Mouse (Mus musculus) forebrain, embryonic 12.5 days (tissue): ENCODE results near the gene Slc4a4. TPM values are rescaled to one million over a fixed set of nuclear protein-coding genes. Genes with fewer than 3 reads are reported as not detected.

ENCODE experiments used
- ATAC-seq: fragments of 200-750 bp; cut with Nextera tagmentation; 2 replicates; pipeline ENCODE4 v1.8.0; 2017; ENCODE audit warnings: moderate TSS enrichment; ENCODE audit not compliant: low FRiP score
- H3K27ac ChIP-seq: fragments of 300-500 bp; sonication (generic); 2 replicates; pipeline ENCODE4 v1.5.1; 2016; ENCODE audit warnings: mild to moderate bottlenecking
- H3K27me3 ChIP-seq: fragments of 300-500 bp; sonication (generic); 2 replicates; pipeline ENCODE4 v1.6.1; 2016; ENCODE audit warnings: mild to moderate bottlenecking
- H3K36me3 ChIP-seq: fragments of 300-500 bp; sonication (generic); replicated peaks from 2 replicates; pipeline ENCODE4 v1.6.1; 2016; ENCODE audit warnings: mild to moderate bottlenecking
- H3K4me1 ChIP-seq: fragments of 300-500 bp; sonication (generic); 2 replicates; pipeline ENCODE4 v1.6.1; 2016
- H3K4me2 ChIP-seq: fragments of 300-500 bp; sonication (generic); 2 replicates; pipeline ENCODE4 v1.6.1; 2016; ENCODE audit warnings: mild to moderate bottlenecking, moderate library complexity
- H3K4me3 ChIP-seq: fragments of 300-500 bp; sonication (generic); replicated peaks from 2 replicates; pipeline ENCODE4 v1.5.1; 2016; ENCODE audit warnings: mild to moderate bottlenecking
- H3K9ac ChIP-seq: fragments of 300-500 bp; sonication (generic); 2 replicates; pipeline ENCODE4 v1.6.1; 2016; ENCODE audit warnings: mild to moderate bottlenecking
- H3K9me3 ChIP-seq: fragments of 300-500 bp; sonication (generic); 2 replicates; pipeline ENCODE4 v1.6.1; 2016
- WGBS: fragments of 180-500 bp; shearing (Covaris S2); methylation state at CpG from one replicate; pipeline ENCODE4 v1.1.7; 2016; 5-methylcytosine and 5-hydroxymethylcytosine counted together
- polyA plus RNA-seq: library from polyadenylated mRNA; unstranded; fragments of >200 nt; fragmentation: Nextera tagmentation; extraction: Ambion mirVana; gene quantifications from 2 replicates; pipeline ENCODE4 v1.2.1, GENCODE M21; 2016

Gene Slc4a4
- polyA plus RNA-seq, 1 experiment from 2014 or later: 2.3 TPM

GRCm38 (mm10) chr5:89033256-89033655, 146.6 kb downstream of the Slc4a4 start:
- no peaks in the 10 kb centered on the region for H3K36me3 ChIP-seq
- no peaks in the 10 kb centered on the region for H3K9me3 ChIP-seq
- no peaks in the 10 kb centered on the region for H3K4me1 ChIP-seq
- no peaks in the 10 kb centered on the region for H3K27me3 ChIP-seq
- ATAC-seq: no peak
- H3K9ac ChIP-seq: no peak overlapping the region
- WGBS: 79% methylated on average over 4 of the region's 4 CpGs
- H3K4me3 ChIP-seq: no peak overlapping the region
- H3K4me2 ChIP-seq: no peak overlapping the region
- H3K27ac ChIP-seq: no peak overlapping the region

- H3K4me3 ChIP-seq: no peak overlapping the region
- 73% methylated on average over 5 of the region's 5 CpGs for WGBS
- no peak overlapping the region for H3K4me2 ChIP-seq
- H3K36me3 ChIP-seq: no peaks in the 10 kb centered on the region
- no peak overlapping the region for H3K27ac ChIP-seq
- no peaks in the 10 kb centered on the region for H3K27me3 ChIP-seq
- no peak for ATAC-seq
- no peaks in the 10 kb centered on the region for H3K9me3 ChIP-seq
- H3K4me1 ChIP-seq: no peaks in the 10 kb centered on the region
- no peak overlapping the region for H3K9ac ChIP-seq
Observed at GRCm38 (mm10) chr5:89036147-89036546, 149.5 kb downstream of the Slc4a4 start.

GRCm38 (mm10) chr5:89040814-89041213, 154.2 kb downstream of the Slc4a4 start:
- ATAC-seq: no peak

GRCm38 (mm10) chr5:89043846-89044245, 157.2 kb downstream of the Slc4a4 start:
- WGBS: 61% methylated on average over 5 of the region's 5 CpGs
- H3K9ac ChIP-seq: no peak overlapping the region
- no peak overlapping the region for H3K4me2 ChIP-seq
- no peaks in the 10 kb centered on the region for H3K27me3 ChIP-seq
- H3K27ac ChIP-seq: no peak overlapping the region
- H3K4me1 ChIP-seq: no peaks in the 10 kb centered on the region
- no peaks in the 10 kb centered on the region for H3K9me3 ChIP-seq
- H3K36me3 ChIP-seq: no peaks in the 10 kb centered on the region
- H3K4me3 ChIP-seq: no peak overlapping the region
- ATAC-seq: no peak

More at GRCm38 (mm10) chr5:89040814-89041213, 154.2 kb downstream of the Slc4a4 start:
- no peaks in the 10 kb centered on the region for H3K36me3 ChIP-seq
- H3K27ac ChIP-seq: no peak overlapping the region
- H3K9me3 ChIP-seq: no peaks in the 10 kb centered on the region
- H3K27me3 ChIP-seq: no peaks in the 10 kb centered on the region
- H3K9ac ChIP-seq: no peak overlapping the region
- no peak overlapping the region for H3K4me3 ChIP-seq
- 91% methylated on average over 3 of the region's 3 CpGs for WGBS
- no peaks in the 10 kb centered on the region for H3K4me1 ChIP-seq
- H3K4me2 ChIP-seq: no peak overlapping the region

- Histone ChIP-seq H3K27ac (no peak overlapping the region), H3K4me3 (no peak overlapping the region)
Observed at GRCm38 (mm10) chr5:89044801-89045200, 158.2 kb downstream of the Slc4a4 start.

GRCm38 (mm10) chr5:89051577-89051976, 165.0 kb downstream of the Slc4a4 start:
- Histone ChIP-seq H3K4me2 (no peak overlapping the region), H3K4me1 (no peaks in the 10 kb centered on the region), H3K9me3 (no peaks in the 10 kb centered on the region), H3K36me3 (no peaks in the 10 kb centered on the region), H3K9ac (no peak overlapping the region), H3K27ac (no peak overlapping the region), H3K4me3 (no peak overlapping the region), H3K27me3 (no peaks in the 10 kb centered on the region)
- no peak for ATAC-seq
- 83% methylated on average over 5 of the region's 5 CpGs for WGBS

More at GRCm38 (mm10) chr5:89044801-89045200, 158.2 kb downstream of the Slc4a4 start:
- Histone ChIP-seq H3K36me3 (no peaks in the 10 kb centered on the region), H3K9me3 (no peaks in the 10 kb centered on the region), H3K27me3 (no peaks in the 10 kb centered on the region), H3K4me2 (no peak overlapping the region), H3K9ac (no peak overlapping the region), H3K4me1 (no peaks in the 10 kb centered on the region)
- 94% methylated on average over 5 of the region's 5 CpGs for WGBS
- ATAC-seq: no peak

GRCm38 (mm10) chr5:89052230-89052629, 165.6 kb downstream of the Slc4a4 start:
- Histone ChIP-seq H3K36me3 (no peaks in the 10 kb centered on the region), H3K9me3 (no peaks in the 10 kb centered on the region), H3K4me3 (no peak overlapping the region), H3K4me1 (no peaks in the 10 kb centered on the region), H3K9ac (no peak overlapping the region), H3K4me2 (no peak overlapping the region), H3K27me3 (no peaks in the 10 kb centered on the region), H3K27ac (no peak overlapping the region)
- 88% methylated on average over 5 of the region's 5 CpGs for WGBS
- no peak for ATAC-seq

- no peak overlapping the region for H3K9ac ChIP-seq
- no peaks in the 10 kb centered on the region for H3K36me3 ChIP-seq
- no peak overlapping the region for H3K4me2 ChIP-seq
- H3K27ac ChIP-seq: no peak overlapping the region
- no peaks in the 10 kb centered on the region for H3K9me3 ChIP-seq
- no peaks in the 10 kb centered on the region for H3K4me1 ChIP-seq
- H3K27me3 ChIP-seq: no peaks in the 10 kb centered on the region
- WGBS: 91% methylated on average over 3 of the region's 3 CpGs
- H3K4me3 ChIP-seq: no peak overlapping the region
- ATAC-seq: no peak
Observed at GRCm38 (mm10) chr5:89055656-89056055, 169.0 kb downstream of the Slc4a4 start.

GRCm38 (mm10) chr5:89056370-89056769, 169.8 kb downstream of the Slc4a4 start:
- 89% methylated on average over 2 of the region's 2 CpGs for WGBS
- ATAC-seq: no peak

GRCm38 (mm10) chr5:89061097-89061496, 174.5 kb downstream of the Slc4a4 start:
- Histone ChIP-seq H3K4me1 (no peaks in the 10 kb centered on the region), H3K9ac (no peak overlapping the region), H3K9me3 (no peaks in the 10 kb centered on the region), H3K27ac (no peak overlapping the region), H3K27me3 (no peaks in the 10 kb centered on the region), H3K36me3 (no peaks in the 10 kb centered on the region), H3K4me2 (no peak overlapping the region), H3K4me3 (no peak overlapping the region)
- WGBS: 86% methylated on average over 9 of the region's 9 CpGs
- no peak for ATAC-seq

More at GRCm38 (mm10) chr5:89056370-89056769, 169.8 kb downstream of the Slc4a4 start:
- H3K9me3 ChIP-seq: no peaks in the 10 kb centered on the region
- H3K9ac ChIP-seq: no peak overlapping the region
- no peaks in the 10 kb centered on the region for H3K36me3 ChIP-seq
- H3K4me2 ChIP-seq: no peak overlapping the region
- H3K27me3 ChIP-seq: no peaks in the 10 kb centered on the region
- no peak overlapping the region for H3K4me3 ChIP-seq
- no peak overlapping the region for H3K27ac ChIP-seq
- H3K4me1 ChIP-seq: no peaks in the 10 kb centered on the region

- Histone ChIP-seq H3K36me3 (no peaks in the 10 kb centered on the region), H3K4me3 (no peak overlapping the region), H3K9me3 (no peaks in the 10 kb centered on the region), H3K4me1 (no peaks in the 10 kb centered on the region), H3K9ac (no peak overlapping the region), H3K4me2 (no peak overlapping the region), H3K27ac (no peak overlapping the region), H3K27me3 (no peaks in the 10 kb centered on the region)
- WGBS: 85% methylated on average over 5 of the region's 5 CpGs
- ATAC-seq: no peak
Observed at GRCm38 (mm10) chr5:89062286-89062685, 175.7 kb downstream of the Slc4a4 start.

GRCm38 (mm10) chr5:89067111-89067510, 180.5 kb downstream of the Slc4a4 start:
- no peaks in the 10 kb centered on the region for H3K36me3 ChIP-seq
- no peak overlapping the region for H3K4me2 ChIP-seq
- WGBS: 85% methylated on average over 4 of the region's 4 CpGs
- H3K27me3 ChIP-seq: no peaks in the 10 kb centered on the region
- H3K4me3 ChIP-seq: no peak overlapping the region
- H3K9ac ChIP-seq: no peak overlapping the region
- H3K9me3 ChIP-seq: no peaks in the 10 kb centered on the region
- no peaks in the 10 kb centered on the region for H3K4me1 ChIP-seq
- H3K27ac ChIP-seq: no peak overlapping the region
- ATAC-seq: no peak

GRCm38 (mm10) chr5:89068072-89068471, 181.5 kb downstream of the Slc4a4 start:
- Histone ChIP-seq H3K4me1 (no peaks in the 10 kb centered on the region), H3K4me3 (no peak overlapping the region), H3K27me3 (no peaks in the 10 kb centered on the region), H3K36me3 (no peaks in the 10 kb centered on the region), H3K9me3 (no peaks in the 10 kb centered on the region), H3K4me2 (no peak overlapping the region), H3K9ac (no peak overlapping the region), H3K27ac (no peak overlapping the region)
- ATAC-seq: no peak
- WGBS: 91% methylated on average over 5 of the region's 5 CpGs
